Mouse (Mus musculus) liver, embryonic 14.5 days (tissue): Measurements from ENCODE around the gene Rasip1.

Experiments used
- CTCF ChIP-seq: IDR thresholded peaks from 2 replicates; pipeline ENCODE4 v1.5.1; 2016; ENCODE audit warnings: antibody characterized with exemption, low read depth, control low read depth
- EP300 ChIP-seq: IDR thresholded peaks from 2 replicates; pipeline ENCODE4 v1.6.1; 2016; ENCODE audit warnings: antibody characterized with exemption, low read depth

- TF ChIP-seq CTCF (no peak), EP300 (no peak)
These were observed 17.8 kb upstream of the Rasip1 start for GRCm38 (mm10) chr7:45609511-45609910.
